Mouse (Mus musculus): Measurements from ENCODE around the gene Sspn. TPM values are rescaled to one million over a fixed set of nuclear protein-coding genes. Genes with fewer than 3 reads are reported as not detected.

Sspn gene
- polyA plus RNA-seq, 1 experiment, result 6.2 TPM

GRCm38 (mm10) chr6:145918236-145918635 lies 13.2 kb upstream of the Sspn start:
- no peak for TF ChIP-seq CTCF (IDR thresholded peaks at IDR 0.05; ENCODE audit: extremely low read depth, insufficient read depth, low read length)
- no peak for TF ChIP-seq POLR2A (IDR thresholded peaks at IDR 0.05; ENCODE audit: extremely low read depth, insufficient read depth, low read length)
- no peak overlapping the region for H3K27ac ChIP-seq (ENCODE audit: insufficient read depth, low read length)
- H3K4me1 ChIP-seq (ENCODE audit: control insufficient read depth, insufficient read depth, low read length), result no peaks in the 10 kb centered on the region
- no peak overlapping the region for H3K4me3 ChIP-seq (ENCODE audit: insufficient read depth, low read length)

- TF ChIP-seq CTCF (IDR thresholded peaks at IDR 0.05; ENCODE audit: extremely low read depth, insufficient read depth, low read length) (no peak), POLR2A (IDR thresholded peaks at IDR 0.05; ENCODE audit: extremely low read depth, insufficient read depth, low read length) (no peak)
- H3K27ac ChIP-seq (ENCODE audit: insufficient read depth, low read length), result no peak overlapping the region
- no peaks in the 10 kb centered on the region for H3K4me1 ChIP-seq (ENCODE audit: control insufficient read depth, insufficient read depth, low read length)
- no peak overlapping the region for H3K4me3 ChIP-seq (ENCODE audit: insufficient read depth, low read length)
Measured at GRCm38 (mm10) chr6:145923594-145923993, 7.8 kb upstream of the Sspn start.

- Histone ChIP-seq H3K4me3 (ENCODE audit: insufficient read depth, low read length) (peak overlapping the region; percentile 26), H3K4me1 (ENCODE audit: control insufficient read depth, insufficient read depth, low read length) (no peaks in the 10 kb centered on the region; the same call in 1 of the 2 replicates), H3K27ac (ENCODE audit: insufficient read depth, low read length) (peak overlapping the region; percentile 20)
- peak; percentile 42; the same call in 1 of the 2 replicates for TF ChIP-seq POLR2A (IDR thresholded peaks at IDR 0.05; ENCODE audit: extremely low read depth, insufficient read depth, low read length)
- no peak for TF ChIP-seq CTCF (IDR thresholded peaks at IDR 0.05; ENCODE audit: extremely low read depth, insufficient read depth, low read length)
Measured at GRCm38 (mm10) chr6:145934001-145934696, 2.7 kb downstream of the Sspn start.

GRCm38 (mm10) chr6:145934697-145935240 lies 3.3 kb downstream of the Sspn start:
- TF ChIP-seq POLR2A (IDR thresholded peaks at IDR 0.05; ENCODE audit: extremely low read depth, insufficient read depth, low read length) (no peak), CTCF (IDR thresholded peaks at IDR 0.05; ENCODE audit: extremely low read depth, insufficient read depth, low read length) (no peak)

GRCm38 (mm10) chr6:145935912-145936311 lies 4.5 kb downstream of the Sspn start:
- Histone ChIP-seq H3K4me3 (ENCODE audit: insufficient read depth, low read length) (no peak overlapping the region), H3K27ac (ENCODE audit: insufficient read depth, low read length) (no peak overlapping the region), H3K4me1 (ENCODE audit: control insufficient read depth, insufficient read depth, low read length) (no peaks in the 10 kb centered on the region; the same call in 1 of the 2 replicates)
- no peak for TF ChIP-seq POLR2A (IDR thresholded peaks at IDR 0.05; ENCODE audit: extremely low read depth, insufficient read depth, low read length)
- no peak for TF ChIP-seq CTCF (IDR thresholded peaks at IDR 0.05; ENCODE audit: extremely low read depth, insufficient read depth, low read length)

More at GRCm38 (mm10) chr6:145934697-145935240, 3.3 kb downstream of the Sspn start:
- Histone ChIP-seq H3K27ac (ENCODE audit: insufficient read depth, low read length) (peak overlapping the region; percentile 20), H3K4me3 (ENCODE audit: insufficient read depth, low read length) (peak overlapping the region; percentile 26; the same call in 1 of the 2 replicates), H3K4me1 (ENCODE audit: control insufficient read depth, insufficient read depth, low read length) (no peaks in the 10 kb centered on the region; the same call in 1 of the 2 replicates)

GRCm38 (mm10) chr6:145936511-145936910 lies 5.1 kb downstream of the Sspn start:
- Histone ChIP-seq H3K4me3 (ENCODE audit: insufficient read depth, low read length) (no peak overlapping the region), H3K4me1 (ENCODE audit: control insufficient read depth, insufficient read depth, low read length) (no peaks in the 10 kb centered on the region; the same call in 1 of the 2 replicates), H3K27ac (ENCODE audit: insufficient read depth, low read length) (no peak overlapping the region)
- no peak for TF ChIP-seq CTCF (IDR thresholded peaks at IDR 0.05; ENCODE audit: extremely low read depth, insufficient read depth, low read length)
- no peak for TF ChIP-seq POLR2A (IDR thresholded peaks at IDR 0.05; ENCODE audit: extremely low read depth, insufficient read depth, low read length)

GRCm38 (mm10) chr6:145940852-145941251 lies 9.4 kb downstream of the Sspn start:
- no peak overlapping the region for H3K4me3 ChIP-seq (ENCODE audit: insufficient read depth, low read length)
- TF ChIP-seq CTCF (IDR thresholded peaks at IDR 0.05; ENCODE audit: extremely low read depth, insufficient read depth, low read length), result no peak
- no peak for TF ChIP-seq POLR2A (IDR thresholded peaks at IDR 0.05; ENCODE audit: extremely low read depth, insufficient read depth, low read length)
- no peak overlapping the region for H3K27ac ChIP-seq (ENCODE audit: insufficient read depth, low read length)
- H3K4me1 ChIP-seq (ENCODE audit: control insufficient read depth, insufficient read depth, low read length), result no peaks in the 10 kb centered on the region

- TF ChIP-seq POLR2A (IDR thresholded peaks at IDR 0.05; ENCODE audit: extremely low read depth, insufficient read depth, low read length) (no peak), CTCF (IDR thresholded peaks at IDR 0.05; ENCODE audit: extremely low read depth, insufficient read depth, low read length) (no peak)
- Histone ChIP-seq H3K27ac (ENCODE audit: insufficient read depth, low read length) (no peak overlapping the region), H3K4me1 (ENCODE audit: control insufficient read depth, insufficient read depth, low read length) (no peaks in the 10 kb centered on the region), H3K4me3 (ENCODE audit: insufficient read depth, low read length) (no peak overlapping the region)
Measured at GRCm38 (mm10) chr6:145942263-145942966, 11.0 kb downstream of the Sspn start.

GRCm38 (mm10) chr6:145943414-145943813 lies 12.0 kb downstream of the Sspn start:
- no peak overlapping the region for H3K4me3 ChIP-seq (ENCODE audit: insufficient read depth, low read length)
- H3K27ac ChIP-seq (ENCODE audit: insufficient read depth, low read length), result no peak overlapping the region
- no peaks in the 10 kb centered on the region for H3K4me1 ChIP-seq (ENCODE audit: control insufficient read depth, insufficient read depth, low read length)
- no peak for TF ChIP-seq CTCF (IDR thresholded peaks at IDR 0.05; ENCODE audit: extremely low read depth, insufficient read depth, low read length)
- TF ChIP-seq POLR2A (IDR thresholded peaks at IDR 0.05; ENCODE audit: extremely low read depth, insufficient read depth, low read length), result no peak
